Mouse (Mus musculus) ovary, postnatal 14 days (tissue): ENCODE measurements at regions not wholly inside any gene's neighbourhood (a gene's known extent, or its start where the extent isn't known, plus 50 kb on each side); places are given as distances from the start of the nearest gene placed in this dataset.

Experiments
- DNase-seq: peaks from one replicate; pipeline ENCODE4 v3.0.0; 2022; ENCODE audit warnings: low spot score

DNA sequence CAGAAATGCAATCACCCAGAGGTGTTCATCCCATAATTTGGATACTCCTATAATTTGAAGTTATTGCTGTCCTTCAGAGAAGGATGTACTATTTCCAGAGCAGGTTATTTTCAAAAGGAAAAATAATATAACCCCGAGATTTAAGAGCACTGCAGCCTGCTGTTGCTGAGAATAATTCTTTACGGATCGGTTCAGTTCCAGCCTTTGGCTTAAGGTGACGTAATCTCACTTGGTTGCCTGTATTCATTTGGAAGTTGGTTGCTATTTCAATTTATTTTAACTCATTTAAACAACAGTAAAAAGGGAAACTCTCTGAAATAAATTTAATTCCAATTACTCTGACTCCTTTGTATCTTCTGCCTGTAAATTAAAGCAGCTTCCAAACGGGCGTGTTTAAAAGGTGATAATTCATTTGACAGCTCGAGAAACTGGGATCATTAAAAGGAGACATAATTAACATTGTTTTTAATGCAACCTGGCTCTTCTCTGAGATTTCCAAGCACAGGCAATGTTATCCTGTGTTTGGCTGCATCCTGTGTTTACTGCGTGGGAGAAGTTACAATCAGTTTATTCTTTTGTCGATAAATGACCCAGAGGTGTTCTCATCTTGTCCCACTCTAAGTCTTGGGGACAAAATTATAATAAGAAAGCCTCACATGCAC is 568.5 kb downstream of the Gm16223 start:
- DNase-seq = no peak

DNA sequence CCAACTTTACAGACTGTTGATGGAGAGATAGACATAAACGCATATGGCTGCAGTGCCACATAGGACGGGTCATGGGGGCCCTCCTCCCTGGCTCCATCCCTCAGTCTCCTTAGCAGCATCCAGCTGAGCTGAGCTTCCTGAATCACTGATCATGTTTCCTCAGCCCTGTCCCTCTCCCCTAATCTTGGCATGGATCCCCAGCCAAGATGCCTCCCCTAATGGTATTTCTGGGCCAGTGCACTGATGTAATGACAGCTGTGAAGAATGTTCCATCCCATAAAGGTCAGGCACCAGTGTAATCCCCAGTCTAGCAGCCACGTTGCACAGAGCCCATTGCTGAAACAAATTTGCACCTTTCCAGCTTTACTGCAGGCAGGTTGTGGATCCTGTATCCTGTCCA is 576.5 kb upstream of the Cpeb2 start:
- DNase-seq = no peak

DNA sequence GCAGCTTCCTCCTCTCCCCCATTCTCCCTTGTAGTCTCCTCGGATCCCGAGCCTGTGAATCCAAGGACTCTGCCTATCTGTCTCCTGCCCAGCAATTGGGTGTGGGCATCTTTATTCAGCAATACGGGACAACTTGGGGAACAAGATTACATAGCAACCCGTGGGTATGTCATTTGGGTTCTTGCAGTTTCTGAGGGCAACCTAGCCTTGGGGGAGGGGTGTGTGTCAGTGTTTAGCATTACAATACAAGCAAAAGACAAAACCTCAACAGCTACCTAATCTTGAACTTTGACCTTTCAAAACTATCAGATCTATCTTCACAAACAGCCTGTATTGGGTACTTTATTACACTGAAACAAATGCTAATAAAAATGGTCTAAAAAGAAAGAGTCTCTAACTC is 573.0 kb upstream of the Cpeb2 start:
- no peak for DNase-seq

DNA sequence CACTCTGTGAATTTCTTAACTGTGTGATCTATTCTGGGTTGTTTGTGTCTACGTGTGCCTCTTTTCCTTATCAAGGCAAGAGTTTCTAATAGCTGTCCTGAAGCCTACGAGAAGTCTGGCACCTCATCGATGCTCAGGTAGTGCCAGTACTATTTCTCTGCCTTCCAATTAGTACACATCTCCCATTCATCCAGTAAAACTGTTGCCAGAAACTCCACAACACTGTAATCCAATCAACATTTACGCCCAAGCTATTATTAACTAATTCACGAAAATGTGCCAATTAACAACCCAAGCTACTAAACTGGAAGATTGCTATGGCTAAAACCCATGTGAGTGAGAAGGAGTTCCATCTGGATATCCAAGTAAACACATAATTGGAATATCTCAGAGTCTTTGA is 553.4 kb upstream of the Cpeb2 start:
- DNase-seq = no peak

DNA sequence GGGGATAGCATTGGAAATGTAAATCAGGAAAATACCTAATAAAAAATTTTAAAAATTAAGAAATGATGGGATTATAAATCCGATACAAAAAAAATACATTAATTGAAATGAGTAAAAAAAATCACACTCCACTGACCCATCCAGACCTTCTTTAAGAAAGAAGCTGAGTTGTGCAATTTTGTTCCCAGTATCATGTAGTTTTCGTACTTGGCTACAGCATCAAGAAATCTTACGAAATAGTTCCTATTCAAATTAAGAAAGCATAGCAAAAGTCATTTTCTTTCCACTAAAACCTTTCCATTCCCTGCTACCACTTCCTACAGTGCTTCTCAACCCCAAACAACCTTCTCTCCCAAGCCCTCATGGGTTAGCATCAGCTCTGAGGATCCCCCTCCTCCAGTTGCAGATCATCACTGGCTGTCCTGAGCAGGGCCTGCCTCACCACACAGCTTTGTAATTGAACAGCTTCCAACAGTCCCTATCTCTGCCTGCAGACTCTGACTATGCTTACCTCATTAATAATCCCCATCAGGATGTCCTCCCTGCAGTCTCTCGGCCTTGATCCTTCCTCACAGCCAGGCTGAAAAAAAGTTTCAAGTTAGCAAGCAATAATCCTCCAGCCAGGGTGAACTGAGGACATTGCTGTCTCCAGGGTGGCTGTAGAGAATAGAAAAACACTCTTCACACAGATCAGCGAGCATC is 547.5 kb upstream of the Cpeb2 start:
- peak; percentile 19 for DNase-seq

DNA sequence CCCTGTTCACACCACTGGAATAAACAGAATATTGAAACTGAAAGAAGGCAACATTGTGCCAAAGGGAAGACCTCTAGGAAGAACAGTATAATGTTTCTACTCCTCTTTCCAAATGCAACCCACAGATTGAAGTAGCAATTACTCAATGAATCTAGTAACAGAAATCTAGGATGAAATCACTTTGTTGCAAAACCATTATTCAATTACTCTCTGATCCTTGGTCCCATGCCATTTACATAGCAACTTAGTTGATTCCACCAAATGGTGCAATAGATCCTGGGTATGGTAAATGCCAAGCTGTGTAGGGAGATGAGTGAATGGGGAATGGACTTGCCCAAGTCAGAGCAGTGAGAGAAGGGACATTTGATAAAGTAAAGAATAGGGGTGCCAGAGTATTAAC is 545.8 kb upstream of the Cpeb2 start:
- DNase-seq = no peak
